Mouse (Mus musculus) Patski (cell line): ENCODE results near the gene Pi4kb. TPM values are rescaled to one million over a fixed set of nuclear protein-coding genes. Genes with fewer than 3 reads are reported as not detected.
"Not testable (repeated sequence)": the region's sequence is repeated elsewhere in the genome, so short reads cannot be mapped to it uniquely, and the experiment has no call there.

Experiments used
- ATAC-seq: fragments of 100-300 bp; one replicate; pipeline ENCODE4 v1.8.0; 2021
- CTCF ChIA-PET: fragments of 350-600 bp; sonication (Branson Sonifier 250); formaldehyde crosslinking; loops from one replicate; lab custom pipeline; 2022; ENCODE audit warnings: inconsistent platforms; lab: Charles Lee
- POLR2A ChIA-PET: fragments of 350-600 bp; sonication (Branson Sonifier 250); formaldehyde crosslinking; loops from one replicate; lab custom pipeline; 2022; ENCODE audit warnings: antibody characterized with exemption, inconsistent platforms; lab: Charles Lee
- DNase-seq: peaks from one replicate; pipeline ENCODE4 v3.0.0-alpha.2; 2011; ENCODE audit warnings: low read depth, low spot score
- H3K27me3 ChIP-seq: fragments of 371-371 bp; one replicate; pipeline ENCODE4 v1.5.1; 2021
- CTCF ChIP-seq: fragments of 100-300 bp; IDR thresholded peaks from one replicate; pipeline ENCODE4 v1.5.1; 2021
- in situ Hi-C: fragments of 300-500 bp; cut with MboI; formaldehyde crosslinking; loops from 3 replicates; pipeline ENCODE4 v1.11.1; 2018; ENCODE audit warnings: low pct_unique_long_range_greater_than_20kb, mixed read lengths
- polyA plus RNA-seq: library from polyadenylated mRNA; unstranded; gene quantifications from one replicate; pipeline ENCODE4 v1.2.3, GENCODE M21; 2021

The Pi4kb gene
- polyA plus RNA-seq, 1 experiment from 2014 or later = 85.2 TPM

DNA sequence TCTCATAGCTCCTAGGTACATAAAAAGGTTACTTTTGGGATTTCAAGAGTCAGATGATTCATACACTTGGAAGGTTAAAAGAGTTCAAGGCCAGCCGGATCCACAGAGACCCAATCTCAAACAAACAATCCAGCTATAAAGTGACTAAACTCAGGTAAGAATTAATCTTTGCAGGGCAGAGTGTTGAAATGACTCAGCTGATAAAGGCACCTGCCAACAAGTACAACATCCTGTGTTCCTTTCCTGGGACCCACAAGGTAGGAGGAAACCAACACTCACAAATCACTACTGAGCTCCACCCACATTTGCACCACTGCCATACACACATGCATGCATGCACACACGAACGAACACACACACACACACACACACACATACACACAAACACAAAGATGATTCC, 54.1 kb downstream of the Pi4kb start:
- no peak for DNase-seq
- no peak for ATAC-seq
- POLR2A ChIA-PET = interaction anchor here (0.6 to 1.8 kb wide), 4 partner anchors 10 to 200 kb away, joined by 3 to 5 read pairs (median 3); partner anchors contain the start of gene Cdc42se1
- no peak for TF ChIP-seq CTCF
- in situ Hi-C loops = no loop called here
- no peaks in the 10 kb centered on the region for H3K27me3 ChIP-seq
- CTCF ChIA-PET = interaction anchor here (0.9 to 4.9 kb wide), 11 partner anchors 9 to 81 kb away, joined by 3 to 30 read pairs (median 5); partner anchors contain the start of gene Psmd4

DNA sequence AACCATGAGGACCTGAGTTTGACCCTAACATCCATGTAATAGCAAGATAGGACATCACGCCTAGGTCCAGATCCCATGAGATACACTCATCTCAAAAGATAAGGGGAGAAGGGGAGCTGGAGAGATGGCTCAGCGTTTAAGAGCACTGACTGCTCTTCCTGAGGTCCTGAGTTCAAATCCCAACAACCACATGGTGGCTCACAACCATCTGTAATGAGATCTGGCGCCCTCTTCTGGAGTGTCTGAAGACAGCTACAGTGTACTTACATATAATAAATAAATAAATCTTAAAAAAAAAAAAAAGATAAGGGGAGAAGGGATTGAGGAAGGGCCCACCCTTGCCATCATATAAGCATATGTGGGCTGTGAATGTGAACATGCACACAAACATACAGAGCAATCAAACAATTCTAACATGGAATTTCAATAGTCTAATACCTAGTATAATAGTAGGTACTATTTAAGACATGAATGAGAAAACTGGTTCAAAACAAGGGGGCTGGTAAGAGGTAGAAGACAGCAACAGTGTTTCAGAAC, 54.8 kb downstream of the Pi4kb start:
- CTCF ChIA-PET = interaction anchor here (1.3 to 4.9 kb wide), 8 partner anchors 9 to 82 kb away, joined by 3 to 30 read pairs (median 5); partner anchors contain the start of gene Psmd4
- in situ Hi-C loops, DNase-seq, H3K27me3 ChIP-seq, ATAC-seq: not testable (repeated sequence)
- peak; percentile 76 for TF ChIP-seq CTCF
- POLR2A ChIA-PET = interaction anchor here (0.9 to 1.8 kb wide), 2 partner anchors 10 to 24 kb away, joined by 3 to 5 read pairs; no protein-coding TSS in a partner anchor

GRCm38 (mm10) chr3:95029953-95030352, 55.4 kb downstream of the Pi4kb start:
- TF ChIP-seq CTCF = no peak
- ATAC-seq (no peak), DNase-seq (no peak)
- ChIA-PET POLR2A (interaction anchor here (0.5 kb wide), 1 partner anchor 230 kb away, joined by 3 read pairs; no protein-coding TSS in a partner anchor), CTCF (interaction anchor here (1.1 to 4.9 kb wide), 5 partner anchors 10 to 82 kb away, joined by 3 to 30 read pairs (median 5); no protein-coding TSS in a partner anchor)
- H3K27me3 ChIP-seq = no peaks in the 10 kb centered on the region
- in situ Hi-C loops = no loop called here

DNA sequence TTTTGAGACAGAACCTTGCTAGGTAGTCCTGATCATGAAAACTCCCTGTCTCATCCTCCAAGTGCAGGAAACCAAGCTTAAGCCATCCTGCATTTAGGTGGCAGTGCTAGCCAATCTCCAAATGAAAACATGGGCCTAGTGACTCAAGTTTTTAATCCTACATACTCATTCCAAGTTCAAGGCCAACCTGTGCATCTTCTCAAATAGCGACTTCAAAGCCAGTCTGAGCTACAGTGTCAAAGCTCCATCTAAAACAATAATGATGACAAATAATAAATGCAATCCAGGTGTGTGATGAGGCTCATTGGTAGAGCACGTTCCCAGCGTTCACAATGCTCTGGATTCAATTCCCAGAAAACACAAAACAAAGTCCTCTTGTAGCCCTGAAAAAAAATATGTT, 67.1 kb downstream of the Pi4kb start:
- no peak for TF ChIP-seq CTCF
- ATAC-seq = no peak
- CTCF ChIA-PET = interaction anchor here (1.5 to 4.5 kb wide), 3 partner anchors 12 to 67 kb away, joined by 3 to 50 read pairs (median 6); partner anchors contain the start of gene Pip5k1a
- no peaks in the 10 kb centered on the region for H3K27me3 ChIP-seq
- POLR2A ChIA-PET = interaction anchor here (0.6 to 1.2 kb wide), 5 partner anchors 10 to 124 kb away, joined by 3 to 7 read pairs (median 4); no protein-coding TSS in a partner anchor
- DNase-seq = no peak
- in situ Hi-C loops = no loop called here

DNA sequence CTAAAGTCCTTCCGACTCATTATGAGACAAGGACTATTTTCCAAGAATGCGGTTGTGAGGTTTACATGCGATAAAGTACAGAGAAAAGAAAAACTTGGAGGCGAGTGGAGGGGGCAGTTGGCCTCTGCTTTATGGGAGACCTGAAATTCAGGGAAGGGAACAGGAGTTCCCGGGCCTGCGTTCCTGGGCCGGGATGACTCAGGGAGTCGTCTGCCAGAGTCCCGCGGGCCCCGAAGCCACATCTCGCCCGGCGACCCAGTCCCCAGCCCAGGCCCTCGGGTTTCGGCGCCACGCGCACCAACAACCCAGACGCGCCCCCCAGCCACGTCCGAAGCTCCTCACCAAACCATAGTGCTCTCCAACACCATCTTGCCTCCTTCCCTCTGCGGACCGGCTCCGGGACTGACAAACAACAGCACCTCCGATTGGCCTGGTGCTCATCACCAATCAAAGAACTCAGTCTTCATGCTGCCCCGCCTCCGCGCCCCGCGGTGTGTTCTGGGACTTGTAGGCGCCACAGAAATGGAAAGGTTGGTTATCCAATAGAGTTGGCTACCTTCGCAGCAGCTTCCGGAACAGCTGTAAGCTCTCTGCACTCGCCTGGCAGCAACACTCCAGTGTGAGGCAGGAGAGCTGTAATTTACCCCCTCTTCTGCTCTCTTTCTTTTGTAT, 67.8 kb downstream of the Pi4kb start, which contains the start of gene Psmd4:
Gene Psmd4 (minus strand): TSS at position 449 of the 672 bp plus-strand sequence.
- no peaks in the 10 kb centered on the region for H3K27me3 ChIP-seq
- in situ Hi-C loops = no loop called here
- CTCF ChIA-PET = interaction anchor here (0.9 to 4.5 kb wide), 6 partner anchors 8 to 66 kb away, joined by 3 to 50 read pairs (median 4); partner anchors contain the start of gene Pip5k1a
- TF ChIP-seq CTCF = no peak
- POLR2A ChIA-PET = interaction anchor here (0.8 to 1.2 kb wide), 7 partner anchors 10 to 63 kb away, joined by 3 to 6 read pairs (median 4); partner anchors contain the start of gene Zfp687
- DNase-seq = peak; percentile 91
- peak; percentile 78 for ATAC-seq

DNA sequence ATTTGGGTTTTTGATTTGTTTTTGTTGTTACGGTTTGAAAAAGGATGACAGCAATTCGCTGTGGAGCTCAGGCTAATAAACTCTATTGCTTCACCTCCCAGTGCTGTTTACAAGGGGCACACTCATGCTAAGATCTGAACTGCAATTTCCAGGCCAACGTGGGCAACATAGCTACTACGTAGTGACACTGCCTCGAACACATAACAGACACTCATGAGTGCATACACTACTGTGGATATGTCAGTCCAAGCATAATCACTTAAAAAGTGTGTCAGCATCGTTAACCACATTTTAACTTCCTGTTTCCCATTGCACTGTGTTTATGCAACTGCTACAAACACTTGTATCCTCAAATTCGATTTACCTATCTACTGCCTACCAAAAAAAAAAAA, 68.3 kb downstream of the Pi4kb start:
- DNase-seq (no peak), ATAC-seq (peak; percentile 19)
- no peak for TF ChIP-seq CTCF
- ChIA-PET CTCF (interaction anchor here (0.9 to 4.5 kb wide), 5 partner anchors 8 to 64 kb away, joined by 3 to 50 read pairs (median 5); partner anchors contain the start of gene Pip5k1a), POLR2A (interaction anchor here (0.8 to 1.2 kb wide), 6 partner anchors 11 to 63 kb away, joined by 3 to 6 read pairs (median 4); partner anchors contain the start of gene Zfp687)
- no peaks in the 10 kb centered on the region for H3K27me3 ChIP-seq
- in situ Hi-C loops = no loop called here

- ChIA-PET CTCF (interaction anchor here (0.9 to 4.5 kb wide), 5 partner anchors 9 to 63 kb away, joined by 3 to 50 read pairs (median 5); partner anchors contain the start of gene Pip5k1a), POLR2A (interaction anchor here (0.6 to 1.2 kb wide), 5 partner anchors 11 to 110 kb away, joined by 3 to 6 read pairs (median 4); no protein-coding TSS in a partner anchor)
- ATAC-seq = no peak
- no peak for TF ChIP-seq CTCF
- in situ Hi-C loops = no loop called here
- H3K27me3 ChIP-seq = no peaks in the 10 kb centered on the region
- no peak for DNase-seq
Observed at GRCm38 (mm10) chr3:95043251-95043650, 68.7 kb downstream of the Pi4kb start.

DNA sequence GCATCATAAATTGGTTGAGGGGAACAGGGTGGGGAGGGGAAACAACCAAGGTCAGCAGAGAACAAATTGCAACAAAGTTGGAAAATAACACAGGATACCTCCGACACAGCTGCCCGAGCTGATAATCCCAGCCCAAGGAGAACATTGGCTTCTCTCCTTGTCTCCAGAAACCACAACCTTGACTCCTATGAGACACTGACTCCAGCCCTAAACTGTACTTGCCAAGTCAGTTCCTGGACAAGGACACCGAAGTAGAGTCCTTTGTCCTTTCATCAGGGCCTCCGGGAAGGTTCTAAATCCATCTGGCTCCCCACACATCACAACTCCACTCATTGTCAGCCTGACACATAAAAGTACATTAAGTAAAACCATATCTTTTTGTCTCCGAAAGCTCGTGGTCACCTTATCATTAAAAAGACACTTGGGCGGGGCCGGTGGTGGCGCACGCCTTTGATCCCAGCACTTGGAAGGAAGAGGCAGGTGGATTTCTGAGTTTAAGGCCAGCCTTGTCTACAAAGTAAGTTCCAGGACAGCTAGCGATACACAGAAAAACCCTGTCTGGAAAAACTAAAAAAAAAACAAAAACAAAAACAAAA, 72.0 kb downstream of the Pi4kb start:
- ChIA-PET POLR2A (no interaction called here), CTCF (no interaction called here)
- DNase-seq = no peak
- ATAC-seq = no peak
- TF ChIP-seq CTCF = no peak
- peaks cover 3% of the 10 kb centered on the region for H3K27me3 ChIP-seq
- in situ Hi-C loops = no loop called here

DNA sequence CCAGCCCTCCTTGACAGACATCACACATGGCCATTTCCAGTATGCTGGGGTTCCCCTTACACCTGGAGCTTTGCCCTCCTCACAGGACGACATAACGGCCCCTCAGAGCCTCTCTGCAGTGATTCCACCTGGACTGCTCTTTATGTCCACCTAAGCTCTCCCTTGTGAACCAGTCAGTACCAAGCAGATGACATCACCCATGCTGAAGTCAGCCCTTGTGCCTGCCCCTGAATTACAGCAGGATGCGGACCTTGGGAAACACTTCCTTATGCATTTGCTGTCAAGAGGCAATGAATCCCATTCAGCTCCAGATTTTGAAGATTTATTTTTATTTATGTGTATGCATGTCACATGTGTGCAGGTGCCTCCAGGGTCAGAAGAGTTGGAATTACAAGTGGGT, 73.4 kb downstream of the Pi4kb start:
- in situ Hi-C loops = no loop called here
- ChIA-PET CTCF (interaction anchor here (0.9 kb wide), 1 partner anchor 9 kb away, joined by 3 read pairs; no protein-coding TSS in a partner anchor), POLR2A (interaction anchor here (0.9 kb wide), 1 partner anchor 10 kb away, joined by 3 read pairs; no protein-coding TSS in a partner anchor)
- TF ChIP-seq CTCF = no peak
- peaks cover 3% of the 10 kb centered on the region for H3K27me3 ChIP-seq
- DNase-seq (no peak), ATAC-seq (no peak)
